Comparison of ENCODE assay signal across 18 mouse cellular contexts in genomic region chr16:60086976-60087375, GRCm38 (mm10).
"Had no signal": no experiment of that assay in that cellular context is flagged by ENCODE, and none has a peak within 500 bp of the region (broad histone marks: within the 10 kb centered on the region; RNA-seq: fewer than 3 reads in every experiment).

No protein-coding gene starts in this region.

- H3K9me3 ChIP-seq: liver, embryonic 13.5 days; neural tube, embryonic 13.5 days; stomach, embryonic 15.5 days had no signal

- DNase-seq: kidney, adult 2 months; kidney, postnatal 25 days; liver, embryonic 13.5 days; lung, adult 2 months; lung, postnatal 14 days; lung, postnatal 4 days; midbrain, embryonic 14.5 days; retina, postnatal 1 day; right cerebral cortex, postnatal 25 days; spleen, adult 18-20 months; thymus, adult 2 months; thymus, postnatal 25 days had no signal

- H3K4me1 ChIP-seq: liver, embryonic 13.5 days; neural tube, embryonic 13.5 days; stomach, embryonic 15.5 days had no signal

- H3K4me3 ChIP-seq: liver, embryonic 13.5 days; myocyte; neural tube, embryonic 13.5 days; stomach, embryonic 15.5 days had no signal

- H3K4me2 ChIP-seq: liver, embryonic 13.5 days; midbrain, embryonic 11.5 days; neural tube, embryonic 13.5 days; stomach, embryonic 15.5 days had no signal

- H3K27ac ChIP-seq: kidney, postnatal 0 days; liver, embryonic 13.5 days; neural tube, embryonic 13.5 days; stomach, embryonic 15.5 days had no signal

- H3K27me3 ChIP-seq: liver, embryonic 13.5 days; neural tube, embryonic 13.5 days; stomach, embryonic 15.5 days had no signal

- H3K36me3 ChIP-seq: liver, embryonic 13.5 days; neural tube, embryonic 13.5 days; stomach, embryonic 15.5 days had no signal

- H3K9ac ChIP-seq: liver, embryonic 13.5 days; neural tube, embryonic 13.5 days; stomach, embryonic 15.5 days had no signal

- ATAC-seq: intestine, postnatal 0 days had no signal
